Mouse (Mus musculus): ENCODE results near the gene Pla2g3. TPM values are rescaled to one million over a fixed set of nuclear protein-coding genes. Genes with fewer than 3 reads are reported as not detected.

Pla2g3 gene
- total RNA-seq, 2 experiments from 2014 or later, result 14.6 to 15.4 TPM

Other genes starting within 250 kb of the Pla2g3 start
- 10 to 100 TPM; 86.1 to 96.8 TPM for gene Drg1, start 221.9 kb upstream of the Pla2g3 start, total RNA-seq (2021)
- 10 to 100 TPM; 62.5 to 62.9 TPM for gene Patz1, start 199.4 kb upstream of the Pla2g3 start, total RNA-seq (2021)
- gene Pik3ip1, start 157.9 kb upstream of the Pla2g3 start, total RNA-seq (2021), result 10 to 100 TPM; 22.9 to 23.4 TPM
- 100 to 1,000 TPM; 135 to 140 TPM for gene Limk2, start 79.1 kb upstream of the Pla2g3 start, total RNA-seq (2021)
- 10 to 100 TPM; 23.5 to 24.7 TPM for gene Rnf185, start 35.9 kb upstream of the Pla2g3 start, total RNA-seq (2021)
- 10 to 100 TPM; 15.5 to 20.3 TPM for gene Inpp5j, start 16.5 kb downstream of the Pla2g3 start, total RNA-seq (2021)
- gene Selenom, start 26.4 kb downstream of the Pla2g3 start, total RNA-seq (2021), result 100 to 1,000 TPM; 163 to 165 TPM
- 10 to 100 TPM; 15.0 to 17.6 TPM for gene Smtn, start 52.3 kb downstream of the Pla2g3 start, total RNA-seq (2021)
- 10 to 100 TPM; 74.3 to 77.6 TPM for gene Morc2a, start 160.9 kb downstream of the Pla2g3 start, total RNA-seq (2021)